Mouse (Mus musculus): ENCODE results near the gene Wnk2. TPM values are rescaled to one million over a fixed set of nuclear protein-coding genes. Genes with fewer than 3 reads are reported as not detected.

The Wnk2 gene
- polyA plus RNA-seq, 1 experiment from 2014 or later: 21.9 TPM

DNA sequence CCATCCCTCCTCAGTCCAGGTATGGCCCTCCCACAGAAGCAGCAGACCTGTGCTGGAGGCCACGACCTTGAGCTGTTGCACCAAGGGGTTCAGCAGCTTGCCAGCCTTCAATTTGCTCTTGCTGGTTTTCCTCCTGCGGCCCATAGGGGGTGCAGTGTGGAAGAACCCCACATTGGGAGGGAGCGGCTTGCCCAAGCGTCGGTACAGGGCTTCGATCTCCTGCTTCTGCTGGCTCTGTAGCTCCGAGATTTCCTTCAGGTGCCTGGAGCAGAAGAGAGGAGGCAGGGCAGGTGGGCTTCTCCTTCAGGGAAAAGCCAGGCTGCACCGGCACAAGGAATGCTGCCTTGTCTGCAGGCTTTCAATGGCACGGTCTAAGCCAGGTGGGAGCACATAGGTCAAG is 95.3 kb downstream of the Wnk2 start:
- 55% methylated on average over 9 of the region's 9 CpGs for WGBS
- H3K4me2 ChIP-seq (replicated peaks): no peak overlapping the region
- H3K27me3 ChIP-seq: no peaks in the 10 kb centered on the region
- peaks cover 59% of the 10 kb centered on the region; the same call in 1 of the 2 replicates for H3K36me3 ChIP-seq
- H3K4me1 ChIP-seq: no peaks in the 10 kb centered on the region
- H3K9me3 ChIP-seq: no peaks in the 10 kb centered on the region
- H3K4me3 ChIP-seq: no peak overlapping the region
- no peak overlapping the region for H3K9ac ChIP-seq (replicated peaks)
- ATAC-seq (replicated peaks): no peak
- no peak overlapping the region for H3K27ac ChIP-seq (replicated peaks)

DNA sequence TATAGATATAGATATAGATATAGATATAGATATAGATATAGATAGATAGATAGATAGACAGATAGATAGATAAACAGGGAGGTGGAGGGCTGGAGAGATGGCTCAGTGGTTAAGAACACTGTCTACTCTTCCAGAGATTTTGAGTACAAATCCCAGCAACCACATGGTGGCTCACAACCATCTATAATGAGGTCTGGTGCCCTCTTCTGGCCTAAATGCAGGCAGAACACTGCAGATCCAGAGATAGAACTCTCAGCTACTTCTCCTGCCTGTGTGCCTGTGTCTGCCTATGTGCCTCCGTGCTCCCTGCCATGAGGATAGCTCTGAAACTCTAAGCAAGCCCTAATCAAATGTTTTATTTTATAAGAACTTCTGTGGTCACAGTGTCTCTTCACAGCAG is 100.4 kb downstream of the Wnk2 start:
- WGBS: 95% methylated on average over 1 of the region's 1 CpGs
- Histone ChIP-seq H3K9ac (replicated peaks) (no peak overlapping the region), H3K27ac (replicated peaks) (no peak overlapping the region), H3K4me1 (peaks cover 6% of the 10 kb centered on the region), H3K4me2 (replicated peaks) (no peak overlapping the region), H3K4me3 (no peak overlapping the region), H3K36me3 (peaks cover 44% of the 10 kb centered on the region), H3K27me3 (no peaks in the 10 kb centered on the region), H3K9me3 (no peaks in the 10 kb centered on the region)
- ATAC-seq (replicated peaks): no peak

DNA sequence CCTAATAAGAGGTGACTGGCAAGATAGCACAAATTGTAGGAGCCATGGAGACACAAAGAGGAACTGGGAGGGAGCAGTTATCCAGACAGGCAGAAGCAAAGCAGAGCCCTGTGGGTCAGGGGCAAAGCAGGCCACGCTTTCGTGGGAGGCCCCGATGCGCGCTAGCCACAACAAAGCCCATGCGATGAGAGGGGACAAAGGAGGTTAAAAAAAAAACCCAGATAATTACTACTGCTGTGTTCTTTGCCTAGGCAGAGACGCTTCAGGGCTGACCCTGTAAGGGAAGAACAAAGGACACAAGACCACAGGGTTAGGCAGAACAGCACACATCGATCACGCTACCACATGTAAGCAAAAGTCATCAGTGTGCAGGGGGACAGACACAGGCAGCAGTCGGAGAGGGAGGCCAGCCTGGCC is 103.7 kb downstream of the Wnk2 start:
- Histone ChIP-seq H3K4me1 (peaks cover 6% of the 10 kb centered on the region), H3K27ac (replicated peaks) (peak overlapping the region; percentile 47), H3K9me3 (no peaks in the 10 kb centered on the region), H3K4me2 (replicated peaks) (no peak overlapping the region), H3K36me3 (peaks cover 31% of the 10 kb centered on the region), H3K27me3 (no peaks in the 10 kb centered on the region), H3K9ac (replicated peaks) (no peak overlapping the region), H3K4me3 (no peak overlapping the region)
- ATAC-seq (replicated peaks): 0 out of 2 replicates have a peak, but pooled peaks have one; percentile 46
- 11% methylated on average over 10 of the region's 10 CpGs for WGBS

DNA sequence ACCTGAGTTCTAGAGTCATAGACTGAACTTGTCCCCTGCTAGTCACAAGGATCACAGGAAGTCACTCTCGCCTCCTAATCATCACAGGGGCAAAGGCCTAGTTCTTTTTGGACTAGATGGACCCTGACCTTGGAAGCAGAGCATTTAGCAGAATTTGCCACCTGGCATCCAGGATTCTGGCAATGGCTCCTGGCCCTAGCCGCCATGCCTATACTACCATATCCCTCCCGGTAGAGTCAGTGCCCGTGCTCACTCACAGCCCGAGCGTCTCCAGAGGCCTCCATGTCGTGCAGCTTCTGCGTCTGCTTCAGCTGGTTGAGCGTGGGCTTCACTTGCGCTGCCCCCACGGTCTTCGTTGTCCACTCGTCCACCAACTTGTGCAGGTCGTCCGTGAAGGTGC is 105.4 kb downstream of the Wnk2 start:
- peaks cover 21% of the 10 kb centered on the region for H3K36me3 ChIP-seq
- H3K4me1 ChIP-seq: peaks cover 15% of the 10 kb centered on the region
- no peak overlapping the region for H3K9ac ChIP-seq (replicated peaks)
- no peak overlapping the region for H3K27ac ChIP-seq (replicated peaks)
- 95% methylated on average over 15 of the region's 15 CpGs for WGBS
- H3K4me2 ChIP-seq (replicated peaks): no peak overlapping the region
- ATAC-seq (replicated peaks): no peak
- no peak overlapping the region for H3K4me3 ChIP-seq
- no peaks in the 10 kb centered on the region for H3K27me3 ChIP-seq
- H3K9me3 ChIP-seq: no peaks in the 10 kb centered on the region

DNA sequence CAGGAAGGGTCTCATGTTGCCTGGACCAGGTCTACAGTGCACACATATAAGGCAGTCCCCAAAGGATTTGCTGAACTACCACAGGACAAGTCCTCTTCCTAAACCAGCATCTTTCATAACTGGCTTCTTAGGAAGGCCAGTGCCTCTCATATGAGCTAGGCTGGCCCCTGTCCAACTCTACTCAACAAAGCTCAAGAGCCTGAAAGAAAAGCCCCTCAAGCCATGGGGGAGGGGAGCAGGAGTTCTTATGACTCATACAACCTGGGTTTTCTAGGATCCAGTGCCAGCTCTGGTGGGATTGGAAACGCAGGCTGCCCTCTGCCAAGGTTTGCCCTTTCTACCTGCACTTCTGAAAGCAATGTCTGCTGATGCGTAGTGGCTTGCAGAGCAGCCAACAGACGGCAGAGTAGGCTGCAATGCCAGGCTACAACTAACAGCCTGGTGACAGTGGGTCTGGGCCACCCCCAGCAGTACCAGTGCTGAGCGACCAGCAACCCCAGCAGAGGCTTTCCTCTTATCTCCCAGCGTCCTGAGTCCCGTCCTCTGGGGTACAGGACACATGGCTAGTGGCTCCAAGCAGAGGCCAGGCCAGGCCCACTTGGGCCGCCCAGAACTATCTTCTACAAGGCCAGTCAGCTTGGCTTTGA is 110.8 kb downstream of the Wnk2 start:
- Histone ChIP-seq H3K9ac (replicated peaks) (no peak overlapping the region), H3K27me3 (no peaks in the 10 kb centered on the region), H3K4me2 (replicated peaks) (no peak overlapping the region), H3K27ac (replicated peaks) (peak overlapping the region; percentile 66), H3K4me1 (peaks cover 17% of the 10 kb centered on the region), H3K4me3 (no peak overlapping the region), H3K36me3 (peaks cover 26% of the 10 kb centered on the region), H3K9me3 (no peaks in the 10 kb centered on the region)
- WGBS: 54% methylated on average over 7 of the region's 7 CpGs
- ATAC-seq (replicated peaks): peak; percentile 69

DNA sequence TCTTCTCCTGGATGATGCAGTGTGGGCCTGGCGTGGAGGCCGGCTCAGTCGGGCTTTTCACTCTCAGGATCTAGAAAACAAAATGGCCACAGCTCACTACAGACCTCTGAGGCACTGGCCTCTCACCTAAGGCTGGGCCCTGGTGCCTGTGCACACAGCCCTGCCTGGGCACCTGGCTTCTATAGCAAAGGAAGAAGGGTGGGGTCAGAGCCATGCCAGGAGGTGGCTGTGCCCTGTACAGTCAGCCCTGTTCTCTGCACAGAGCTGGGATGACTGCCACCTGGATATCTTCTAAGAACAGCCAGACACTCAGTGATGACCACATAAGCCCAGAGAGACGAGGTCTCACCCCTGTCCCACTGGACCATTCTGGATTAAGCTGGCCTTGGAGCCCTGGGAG is 111.4 kb downstream of the Wnk2 start:
- H3K4me3 ChIP-seq: no peak overlapping the region
- H3K4me1 ChIP-seq: peaks cover 17% of the 10 kb centered on the region
- H3K27ac ChIP-seq (replicated peaks): peak overlapping the region; percentile 66
- peaks cover 22% of the 10 kb centered on the region for H3K36me3 ChIP-seq
- no peaks in the 10 kb centered on the region for H3K27me3 ChIP-seq
- no peak overlapping the region for H3K4me2 ChIP-seq (replicated peaks)
- no peak overlapping the region for H3K9ac ChIP-seq (replicated peaks)
- peak; percentile 26 for ATAC-seq (replicated peaks)
- no peaks in the 10 kb centered on the region for H3K9me3 ChIP-seq
- WGBS: 92% methylated on average over 4 of the region's 4 CpGs

DNA sequence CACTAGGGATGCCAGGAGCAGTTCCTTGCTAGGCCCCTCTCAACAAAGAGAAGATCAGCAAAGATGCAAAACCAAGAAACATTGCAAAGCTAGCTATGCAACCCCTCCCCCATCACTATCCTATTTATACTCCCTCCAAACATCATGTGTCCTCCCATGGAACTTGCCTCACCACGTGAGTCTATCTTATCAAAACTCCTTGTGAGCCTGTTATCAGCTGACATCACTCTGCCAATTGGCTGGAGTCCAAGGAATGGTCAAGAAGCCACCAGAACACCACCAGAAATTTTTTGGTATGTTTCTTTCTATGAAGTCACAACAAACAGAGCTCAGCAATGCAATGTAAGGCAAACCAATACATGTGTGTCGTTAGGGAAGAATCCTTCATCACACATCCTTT is 116.8 kb downstream of the Wnk2 start:
- WGBS: 83% methylated on average over 2 of the region's 2 CpGs
- Histone ChIP-seq H3K9me3 (no peaks in the 10 kb centered on the region), H3K9ac (replicated peaks) (no peak overlapping the region), H3K27ac (replicated peaks) (no peak overlapping the region), H3K36me3 (peaks cover 14% of the 10 kb centered on the region), H3K4me3 (no peak overlapping the region), H3K27me3 (no peaks in the 10 kb centered on the region), H3K4me1 (0 out of 2 replicates have a peak, but pooled peaks cover 10% of the 10 kb centered on the region), H3K4me2 (replicated peaks) (no peak overlapping the region)
- ATAC-seq (replicated peaks): no peak

DNA sequence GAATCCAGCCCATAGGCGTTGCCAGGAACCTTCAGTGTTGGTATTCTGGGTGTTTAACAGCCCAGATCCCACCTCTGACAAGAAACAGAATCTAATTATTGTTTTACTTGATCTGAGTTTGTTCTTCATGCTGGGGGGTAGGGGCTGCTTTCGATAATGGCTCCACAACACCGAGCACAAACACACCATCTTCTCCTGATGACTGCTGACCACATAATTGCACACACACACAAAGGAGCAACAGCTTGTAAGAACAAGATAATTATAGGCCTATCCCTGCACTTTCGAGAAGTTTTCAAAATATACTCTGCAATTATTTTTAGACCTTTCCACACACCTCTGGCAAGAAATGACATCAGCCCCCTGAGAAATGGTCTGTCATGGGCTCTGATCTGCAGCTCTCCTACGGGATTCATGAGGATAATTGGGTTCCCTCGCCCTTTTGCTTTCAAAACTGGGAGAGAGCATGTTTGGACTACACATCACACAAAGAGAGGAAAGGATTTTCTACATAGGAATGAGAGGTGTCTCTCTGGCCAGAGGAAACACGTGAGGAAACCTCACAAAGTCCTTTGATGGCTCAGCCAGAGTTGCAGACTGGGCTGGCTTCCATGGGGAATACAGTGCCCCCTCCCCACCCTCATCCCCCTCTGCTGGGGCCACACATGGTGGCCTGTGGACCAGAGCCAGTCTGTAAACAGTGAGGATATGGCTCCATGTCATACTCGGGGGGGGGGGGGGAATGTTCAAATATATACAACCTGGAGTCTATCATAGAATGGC is 118.9 kb downstream of the Wnk2 start:
- Histone ChIP-seq H3K9ac (replicated peaks) (no peak overlapping the region), H3K9me3 (no peaks in the 10 kb centered on the region), H3K4me3 (no peak overlapping the region), H3K4me1 (peaks cover 20% of the 10 kb centered on the region), H3K36me3 (no peaks in the 10 kb centered on the region), H3K4me2 (replicated peaks) (no peak overlapping the region), H3K27ac (replicated peaks) (peak overlapping the region; percentile 41; the same call in 1 of the 2 replicates), H3K27me3 (no peaks in the 10 kb centered on the region)
- peak; percentile 21; the same call in 1 of the 2 replicates for ATAC-seq (replicated peaks)
- WGBS: 39% methylated on average over 8 of the region's 8 CpGs

DNA sequence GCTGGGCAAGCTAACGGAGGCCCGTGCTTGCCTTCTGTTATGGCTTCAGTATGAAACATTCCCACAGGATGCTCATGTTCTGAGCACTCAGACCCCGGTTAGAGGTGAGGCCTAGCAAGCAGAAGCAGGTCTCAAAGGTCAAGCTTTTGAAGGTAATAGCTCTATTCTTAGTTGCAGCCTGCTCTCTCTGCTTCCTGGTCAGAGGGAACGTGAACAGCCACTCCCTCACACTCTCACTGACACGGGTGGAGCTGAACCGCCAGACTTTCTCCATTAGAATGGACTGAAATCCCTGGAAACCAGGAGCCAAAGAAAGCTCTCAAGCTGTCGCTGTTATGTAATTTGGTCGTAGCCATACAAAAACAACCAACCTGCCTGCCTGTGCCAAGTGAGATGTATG is 120.8 kb downstream of the Wnk2 start:
- no peaks in the 10 kb centered on the region for H3K36me3 ChIP-seq
- WGBS: 91% methylated on average over 8 of the region's 8 CpGs
- ATAC-seq (replicated peaks): no peak
- H3K27me3 ChIP-seq: no peaks in the 10 kb centered on the region
- H3K4me1 ChIP-seq: peaks cover 20% of the 10 kb centered on the region
- H3K9me3 ChIP-seq: no peaks in the 10 kb centered on the region
- no peak overlapping the region for H3K9ac ChIP-seq (replicated peaks)
- H3K4me3 ChIP-seq: no peak overlapping the region
- no peak overlapping the region for H3K27ac ChIP-seq (replicated peaks)
- no peak overlapping the region for H3K4me2 ChIP-seq (replicated peaks)

DNA sequence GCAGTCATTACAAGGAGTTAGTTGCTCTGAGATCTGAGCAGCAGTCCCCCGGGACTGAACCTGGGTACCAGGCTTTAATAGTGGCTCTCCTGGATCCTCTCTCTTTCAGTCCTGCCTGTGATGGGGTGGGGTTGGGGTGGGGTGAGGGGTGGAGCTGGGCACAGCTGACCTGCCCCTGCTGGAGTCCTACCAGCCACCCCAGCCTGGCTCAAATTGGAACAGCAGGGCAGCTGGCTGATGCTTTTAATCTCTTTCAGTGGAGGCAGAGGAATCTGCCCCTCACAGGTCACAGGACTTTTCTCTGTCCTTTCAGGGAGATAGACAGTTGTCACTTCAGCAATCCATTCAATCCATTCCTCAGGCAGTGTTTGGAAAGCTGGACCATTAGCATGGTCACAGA is 122.3 kb downstream of the Wnk2 start:
- Histone ChIP-seq H3K27me3 (no peaks in the 10 kb centered on the region), H3K4me1 (peaks cover 20% of the 10 kb centered on the region), H3K9ac (replicated peaks) (no peak overlapping the region), H3K4me3 (no peak overlapping the region), H3K27ac (replicated peaks) (no peak overlapping the region), H3K9me3 (no peaks in the 10 kb centered on the region), H3K36me3 (no peaks in the 10 kb centered on the region), H3K4me2 (replicated peaks) (no peak overlapping the region)
- ATAC-seq (replicated peaks): no peak
- 6% methylated on average over 1 of the region's 1 CpGs for WGBS

DNA sequence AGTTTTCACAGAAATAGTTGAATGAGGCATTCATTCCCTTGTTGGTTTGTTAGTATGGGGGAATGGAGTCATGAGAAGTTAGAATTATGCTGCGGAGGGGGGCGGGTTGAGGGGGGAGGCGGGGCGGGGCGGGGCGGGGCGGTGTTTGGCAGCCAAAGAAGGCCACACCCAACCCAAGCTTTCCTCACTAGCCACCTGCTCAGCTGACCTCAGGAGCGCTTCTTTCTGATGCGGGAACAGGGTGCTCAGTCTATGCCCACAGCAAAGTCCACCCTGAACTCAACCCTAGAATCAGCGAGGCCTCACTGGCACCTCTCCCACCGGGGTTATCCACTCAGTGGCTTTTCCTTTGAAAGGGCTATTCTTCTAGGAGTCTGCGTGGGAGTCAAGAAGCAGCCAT is 123.1 kb downstream of the Wnk2 start:
- Histone ChIP-seq H3K27me3 (no peaks in the 10 kb centered on the region), H3K9me3 (no peaks in the 10 kb centered on the region), H3K4me2 (replicated peaks) (no peak overlapping the region), H3K36me3 (no peaks in the 10 kb centered on the region), H3K27ac (replicated peaks) (no peak overlapping the region), H3K4me1 (peaks cover 23% of the 10 kb centered on the region), H3K9ac (replicated peaks) (no peak overlapping the region), H3K4me3 (no peak overlapping the region)
- no peak for ATAC-seq (replicated peaks)
- WGBS: 12% methylated on average over 12 of the region's 12 CpGs

DNA sequence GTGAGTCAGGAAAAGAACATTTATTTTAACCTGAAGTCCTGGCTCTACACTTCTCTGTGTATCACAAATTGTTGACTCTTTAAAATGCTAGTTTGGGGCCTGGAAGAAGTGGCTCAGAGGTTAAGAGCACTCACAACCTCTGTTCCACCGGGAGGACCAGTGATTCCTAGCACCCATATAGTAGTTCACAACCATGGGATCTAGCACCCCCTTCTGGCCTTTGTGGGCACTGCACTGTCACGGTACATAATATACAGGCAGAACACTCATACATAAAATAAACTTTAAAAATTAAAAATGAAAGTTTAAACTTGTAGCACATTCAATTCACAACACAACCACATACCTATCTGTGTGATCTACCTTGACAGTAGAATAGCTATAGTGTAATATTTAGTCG is 126.1 kb downstream of the Wnk2 start:
- no peak overlapping the region for H3K9ac ChIP-seq (replicated peaks)
- no peaks in the 10 kb centered on the region; the same call in 1 of the 2 replicates for H3K9me3 ChIP-seq
- no peak overlapping the region for H3K27ac ChIP-seq (replicated peaks)
- H3K27me3 ChIP-seq: no peaks in the 10 kb centered on the region
- H3K4me3 ChIP-seq: no peak overlapping the region
- H3K36me3 ChIP-seq: no peaks in the 10 kb centered on the region
- H3K4me2 ChIP-seq (replicated peaks): no peak overlapping the region
- WGBS: 72% methylated on average over 3 of the region's 3 CpGs
- ATAC-seq (replicated peaks): no peak
- H3K4me1 ChIP-seq: peaks cover 15% of the 10 kb centered on the region

Data from forebrain, embryonic 15.5 days (tissue).